Mouse (Mus musculus) stomach, postnatal 0 days (tissue): ENCODE measurements around the gene Trim47.

Experiments
- CTCF ChIP-seq: IDR thresholded peaks from 2 replicates; pipeline ENCODE4 v1.5.1; 2016; ENCODE audit warnings: antibody characterized with exemption, low read depth, mild to moderate bottlenecking, moderate library complexity
- EP300 ChIP-seq: optimal IDR thresholded peaks from 2 replicates; pipeline ENCODE3; 2016; ENCODE audit warnings: antibody characterized with exemption

DNA sequence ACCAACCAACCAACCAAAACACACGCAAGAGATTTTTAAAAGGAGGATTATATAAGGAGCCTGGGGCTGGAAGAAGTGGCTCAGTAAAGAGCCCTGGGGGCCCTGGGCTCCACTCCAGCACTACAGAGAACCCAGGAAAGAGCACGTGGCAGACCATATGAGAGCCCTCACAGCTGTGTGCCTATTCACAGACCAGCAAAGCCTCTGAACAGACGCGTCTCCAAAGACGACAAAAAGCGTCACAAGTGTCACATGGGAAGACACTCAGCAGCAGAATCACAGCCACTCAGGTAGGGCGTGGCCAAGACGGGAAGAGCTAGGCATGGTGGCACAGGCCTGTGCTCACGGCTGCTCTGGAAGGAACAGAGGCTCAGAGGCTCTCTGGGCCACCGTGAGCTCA is 35.1 kb upstream of the Trim47 start:
- TF ChIP-seq CTCF (no peak), EP300 (no peak)
